Mouse (Mus musculus) heart, embryonic 11.5 days (tissue): ENCODE data around the gene Tmem265. TPM values are rescaled to one million over a fixed set of nuclear protein-coding genes. Genes with fewer than 3 reads are reported as not detected.

ENCODE experiments used
- ATAC-seq: fragments of 200-750 bp; cut with Nextera tagmentation; replicated peaks from 2 replicates; pipeline ENCODE4 v1.8.0; 2017; ENCODE audit warnings: moderate library complexity; ENCODE audit not compliant: insufficient number of reproducible peaks, low FRiP score, low TSS enrichment
- H3K27ac ChIP-seq: fragments of 300-500 bp; sonication (generic); 2 replicates; pipeline ENCODE4 v1.5.1; 2014; ENCODE audit warnings: mild to moderate bottlenecking, low read depth, low read length
- H3K27me3 ChIP-seq: fragments of 300-500 bp; sonication (generic); 2 replicates; pipeline ENCODE4 v1.6.1; 2014; ENCODE audit warnings: mild to moderate bottlenecking, low read length, mixed read lengths; ENCODE audit not compliant: control insufficient read depth, insufficient read depth
- H3K36me3 ChIP-seq: fragments of 300-500 bp; sonication (generic); 2 replicates; pipeline ENCODE4 v1.6.1; 2014; ENCODE audit warnings: mild to moderate bottlenecking, low read length, moderate library complexity, mixed read lengths; ENCODE audit not compliant: control insufficient read depth, insufficient read depth
- H3K4me1 ChIP-seq: fragments of 300-500 bp; sonication (generic); 2 replicates; pipeline ENCODE4 v1.6.1; 2014; ENCODE audit warnings: low read length; ENCODE audit not compliant: control insufficient read depth, insufficient read depth
- H3K4me2 ChIP-seq: fragments of 300-500 bp; sonication (generic); 2 replicates; pipeline ENCODE4 v1.6.1; 2014; ENCODE audit warnings: mild to moderate bottlenecking, moderate library complexity
- H3K4me3 ChIP-seq: fragments of 300-500 bp; sonication (generic); 2 replicates; pipeline ENCODE4 v1.5.1; 2014; ENCODE audit warnings: low read depth, low read length
- H3K9ac ChIP-seq: fragments of 300-500 bp; sonication (generic); 2 replicates; pipeline ENCODE4 v1.6.1; 2014; ENCODE audit warnings: mild to moderate bottlenecking, low read depth, low read length, moderate library complexity
- H3K9me3 ChIP-seq: fragments of 300-500 bp; sonication (generic); replicated peaks from 2 replicates; pipeline ENCODE4 v1.6.1; 2016; ENCODE audit warnings: low read length; ENCODE audit not compliant: control insufficient read depth
- WGBS: fragments of 180-500 bp; shearing (Covaris S2); extraction: QIAGEN DNeasy Blood & Tissue Kit; methylation state at CpG from one replicate; pipeline ENCODE4 v1.1.7; 2014; ENCODE audit not compliant: insufficient replicate concordance; 5-methylcytosine and 5-hydroxymethylcytosine counted together
- polyA plus RNA-seq: library from polyadenylated mRNA; unstranded; fragments of >200 nt; fragmentation: Nextera tagmentation; extraction: Ambion mirVana; gene quantifications from 2 replicates; pipeline ENCODE4 v1.2.1, GENCODE M21; 2014

Gene Tmem265
- polyA plus RNA-seq, 1 experiment from 2014 or later: 3.0 TPM

GRCm38 (mm10) chr7:127592575-127592974 is 31.4 kb downstream of the Tmem265 start:
- Histone ChIP-seq H3K4me1 (peaks cover 8% of the 10 kb centered on the region), H3K27me3 (no peaks in the 10 kb centered on the region), H3K36me3 (peaks cover 62% of the 10 kb centered on the region), H3K4me3 (no peak overlapping the region), H3K27ac (no peak overlapping the region), H3K4me2 (no peak overlapping the region), H3K9me3 (no peaks in the 10 kb centered on the region), H3K9ac (no peak overlapping the region)
- 87% methylated on average over 14 of the region's 14 CpGs for WGBS
- ATAC-seq: no peak

GRCm38 (mm10) chr7:127596747-127597146 is 35.6 kb downstream of the Tmem265 start:
- no peak overlapping the region for H3K4me3 ChIP-seq

GRCm38 (mm10) chr7:127600612-127601011 is 39.4 kb downstream of the Tmem265 start:
- H3K27me3 ChIP-seq: no peaks in the 10 kb centered on the region
- 95% methylated on average over 7 of the region's 7 CpGs for WGBS
- peaks cover 61% of the 10 kb centered on the region for H3K36me3 ChIP-seq
- H3K9me3 ChIP-seq: no peaks in the 10 kb centered on the region
- no peak overlapping the region for H3K9ac ChIP-seq
- H3K4me3 ChIP-seq: no peak overlapping the region
- ATAC-seq: no peak
- no peak overlapping the region for H3K27ac ChIP-seq
- H3K4me2 ChIP-seq: no peak overlapping the region
- H3K4me1 ChIP-seq: no peaks in the 10 kb centered on the region

More at GRCm38 (mm10) chr7:127596747-127597146, 35.6 kb downstream of the Tmem265 start:
- no peaks in the 10 kb centered on the region for H3K4me1 ChIP-seq
- H3K36me3 ChIP-seq: peaks cover 77% of the 10 kb centered on the region
- no peaks in the 10 kb centered on the region for H3K27me3 ChIP-seq
- H3K9ac ChIP-seq: no peak overlapping the region
- H3K4me2 ChIP-seq: no peak overlapping the region
- no peaks in the 10 kb centered on the region for H3K9me3 ChIP-seq
- ATAC-seq: no peak
- H3K27ac ChIP-seq: no peak overlapping the region
- WGBS: 93% methylated on average over 17 of the region's 17 CpGs

- Histone ChIP-seq H3K9ac (no peak overlapping the region), H3K4me3 (no peak overlapping the region), H3K36me3 (peaks cover 53% of the 10 kb centered on the region), H3K9me3 (no peaks in the 10 kb centered on the region), H3K4me1 (no peaks in the 10 kb centered on the region), H3K27me3 (no peaks in the 10 kb centered on the region), H3K27ac (no peak overlapping the region), H3K4me2 (no peak overlapping the region)
- WGBS: 79% methylated on average over 4 of the region's 4 CpGs
- no peak for ATAC-seq
Observed at GRCm38 (mm10) chr7:127601735-127602134, 40.5 kb downstream of the Tmem265 start.

GRCm38 (mm10) chr7:127602903-127603302 is 41.7 kb downstream of the Tmem265 start:
- Histone ChIP-seq H3K9me3 (no peaks in the 10 kb centered on the region), H3K4me1 (no peaks in the 10 kb centered on the region), H3K36me3 (peaks cover 42% of the 10 kb centered on the region), H3K27me3 (no peaks in the 10 kb centered on the region), H3K4me3 (no peak overlapping the region), H3K9ac (no peak overlapping the region), H3K4me2 (no peak overlapping the region), H3K27ac (no peak overlapping the region)
- WGBS: 84% methylated on average over 2 of the region's 2 CpGs
- ATAC-seq: no peak

GRCm38 (mm10) chr7:127604256-127604655 is 43.1 kb downstream of the Tmem265 start:
- Histone ChIP-seq H3K27me3 (no peaks in the 10 kb centered on the region), H3K27ac (no peak overlapping the region), H3K9ac (no peak overlapping the region), H3K36me3 (peaks cover 41% of the 10 kb centered on the region), H3K4me3 (no peak overlapping the region), H3K9me3 (no peaks in the 10 kb centered on the region), H3K4me1 (no peaks in the 10 kb centered on the region), H3K4me2 (no peak overlapping the region)
- ATAC-seq: no peak
- 85% methylated on average over 10 of the region's 10 CpGs for WGBS

GRCm38 (mm10) chr7:127607150-127607549 is 46.0 kb downstream of the Tmem265 start:
- no peak for ATAC-seq
- no peaks in the 10 kb centered on the region for H3K4me1 ChIP-seq
- H3K27me3 ChIP-seq: no peaks in the 10 kb centered on the region
- H3K9ac ChIP-seq: no peak overlapping the region
- peaks cover 52% of the 10 kb centered on the region for H3K36me3 ChIP-seq
- no peak overlapping the region for H3K27ac ChIP-seq
- 81% methylated on average over 6 of the region's 6 CpGs for WGBS
- peaks cover 18% of the 10 kb centered on the region for H3K9me3 ChIP-seq
- H3K4me3 ChIP-seq: no peak overlapping the region
- no peak overlapping the region for H3K4me2 ChIP-seq

- Histone ChIP-seq H3K4me1 (peaks cover 8% of the 10 kb centered on the region), H3K9ac (no peak overlapping the region), H3K4me3 (no peak overlapping the region), H3K36me3 (peaks cover 47% of the 10 kb centered on the region), H3K9me3 (peaks cover 19% of the 10 kb centered on the region), H3K27ac (no peak overlapping the region), H3K27me3 (no peaks in the 10 kb centered on the region), H3K4me2 (no peak overlapping the region)
- 97% methylated on average over 29 of the region's 29 CpGs for WGBS
- no peak for ATAC-seq
Observed at GRCm38 (mm10) chr7:127611011-127611410, 49.8 kb downstream of the Tmem265 start.

- Histone ChIP-seq H3K4me2 (no peak overlapping the region), H3K4me1 (peaks cover 8% of the 10 kb centered on the region), H3K27me3 (no peaks in the 10 kb centered on the region), H3K4me3 (no peak overlapping the region), H3K36me3 (peaks cover 47% of the 10 kb centered on the region), H3K9ac (no peak overlapping the region), H3K27ac (no peak overlapping the region), H3K9me3 (peaks cover 19% of the 10 kb centered on the region)
- 94% methylated on average over 26 of the region's 26 CpGs for WGBS
- ATAC-seq: no peak
Observed at GRCm38 (mm10) chr7:127611561-127611960, 50.4 kb downstream of the Tmem265 start.
